Mouse (Mus musculus) midbrain, embryonic 11.5 days (tissue): ENCODE results near the gene Eno3. TPM values are rescaled to one million over a fixed set of nuclear protein-coding genes. Genes with fewer than 3 reads are reported as not detected.

Experiments used
- ATAC-seq: fragments of 200-750 bp; cut with Nextera tagmentation; 2 replicates; pipeline ENCODE4 v1.8.0; 2017; ENCODE audit warnings: moderate TSS enrichment, moderate library complexity; ENCODE audit not compliant: low FRiP score
- DNase-seq: peaks from one replicate; pipeline ENCODE4 v3.0.0; 2015; ENCODE audit warnings: low spot score; ENCODE audit errors: missing footprints
- H3K27ac ChIP-seq: fragments of 300-500 bp; sonication (generic); 2 replicates; pipeline ENCODE4 v1.5.1; 2014; ENCODE audit warnings: low read depth, low read length
- H3K27me3 ChIP-seq: fragments of 300-500 bp; sonication (generic); 2 replicates; pipeline ENCODE4 v1.6.1; 2014; ENCODE audit warnings: mild to moderate bottlenecking, low read length, moderate library complexity, mixed read lengths; ENCODE audit not compliant: control insufficient read depth, insufficient read depth
- H3K36me3 ChIP-seq: fragments of 300-500 bp; sonication (generic); 2 replicates; pipeline ENCODE4 v1.6.1; 2014; ENCODE audit warnings: mild to moderate bottlenecking, low read length, moderate library complexity, mixed read lengths; ENCODE audit not compliant: control insufficient read depth, insufficient read depth
- H3K4me1 ChIP-seq: fragments of 300-500 bp; sonication (generic); 2 replicates; pipeline ENCODE4 v1.6.1; 2014; ENCODE audit warnings: low read length; ENCODE audit not compliant: control insufficient read depth, insufficient read depth
- H3K4me2 ChIP-seq: fragments of 300-500 bp; sonication (generic); 2 replicates; pipeline ENCODE4 v1.6.1; 2014; ENCODE audit warnings: mild to moderate bottlenecking, moderate library complexity
- H3K4me3 ChIP-seq: fragments of 300-500 bp; sonication (generic); 2 replicates; pipeline ENCODE4 v1.5.1; 2014; ENCODE audit warnings: low read depth, low read length
- H3K9ac ChIP-seq: fragments of 300-500 bp; sonication (generic); 2 replicates; pipeline ENCODE4 v1.6.1; 2014; ENCODE audit warnings: low read length
- H3K9me3 ChIP-seq: fragments of 300-500 bp; sonication (generic); 2 replicates; pipeline ENCODE4 v1.6.1; 2016; ENCODE audit warnings: low read length; ENCODE audit not compliant: control insufficient read depth
- WGBS: fragments of 180-500 bp; shearing (Covaris S2); extraction: QIAGEN DNeasy Blood & Tissue Kit; methylation state at CpG from one replicate; pipeline ENCODE4 v1.1.7; 2014; 5-methylcytosine and 5-hydroxymethylcytosine counted together
- polyA plus RNA-seq: library from polyadenylated mRNA; unstranded; fragments of >200 nt; fragmentation: Nextera tagmentation; extraction: Ambion mirVana; gene quantifications from 2 replicates; pipeline ENCODE4 v1.2.1, GENCODE M21; 2014

Eno3 gene
- polyA plus RNA-seq, 1 experiment from 2014 or later = 14.3 TPM

- 0 out of 2 replicates have a peak, but pooled peaks cover 5% of the 10 kb centered on the region for H3K36me3 ChIP-seq
- H3K27me3 ChIP-seq = no peaks in the 10 kb centered on the region
- H3K27ac ChIP-seq = no peak overlapping the region
- H3K4me3 ChIP-seq = no peak overlapping the region
- no peak for ATAC-seq
- H3K4me1 ChIP-seq = peaks cover 21% of the 10 kb centered on the region
- WGBS = 90% methylated on average over 5 of the region's 5 CpGs
- H3K9ac ChIP-seq = no peak overlapping the region
- no peak for DNase-seq
- no peak overlapping the region for H3K4me2 ChIP-seq
- H3K9me3 ChIP-seq = no peaks in the 10 kb centered on the region
Measured at GRCm38 (mm10) chr11:70658521-70658920, 1.5 kb downstream of the Eno3 start.

- 82% methylated on average over 8 of the region's 8 CpGs for WGBS
- Histone ChIP-seq H3K9me3 (no peaks in the 10 kb centered on the region), H3K27me3 (no peaks in the 10 kb centered on the region), H3K27ac (no peak overlapping the region), H3K4me1 (peaks cover 21% of the 10 kb centered on the region), H3K4me2 (no peak overlapping the region), H3K4me3 (no peak overlapping the region), H3K9ac (no peak overlapping the region), H3K36me3 (peaks cover 5% of the 10 kb centered on the region; the same call in 1 of the 2 replicates)
- no peak for ATAC-seq
- DNase-seq = no peak
Measured at GRCm38 (mm10) chr11:70658942-70659341, 1.9 kb downstream of the Eno3 start.

DNA sequence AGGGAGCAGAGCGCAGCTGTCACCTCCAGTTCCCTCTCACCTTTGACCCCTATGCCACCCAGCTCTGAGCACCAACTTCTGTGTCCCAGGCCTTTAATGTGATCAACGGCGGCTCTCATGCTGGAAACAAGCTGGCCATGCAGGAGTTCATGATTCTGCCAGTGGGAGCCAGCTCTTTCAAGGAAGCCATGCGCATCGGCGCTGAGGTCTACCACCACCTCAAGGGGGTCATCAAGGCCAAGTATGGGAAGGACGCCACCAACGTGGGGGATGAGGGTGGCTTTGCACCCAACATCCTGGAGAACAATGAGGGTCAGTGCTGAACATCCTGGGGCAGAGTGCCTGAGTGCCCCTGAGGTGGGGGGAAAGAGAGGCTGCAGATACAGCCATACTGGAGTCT is 3.6 kb downstream of the Eno3 start:
- no peak for DNase-seq
- 86% methylated on average over 8 of the region's 8 CpGs for WGBS
- no peak overlapping the region for H3K9ac ChIP-seq
- peaks cover 14% of the 10 kb centered on the region for H3K36me3 ChIP-seq
- no peak overlapping the region for H3K4me3 ChIP-seq
- no peak for ATAC-seq
- H3K27ac ChIP-seq = no peak overlapping the region
- H3K4me2 ChIP-seq = no peak overlapping the region
- peaks cover 16% of the 10 kb centered on the region for H3K4me1 ChIP-seq
- no peaks in the 10 kb centered on the region for H3K9me3 ChIP-seq
- no peaks in the 10 kb centered on the region for H3K27me3 ChIP-seq

- no peak overlapping the region for H3K4me2 ChIP-seq
- H3K4me3 ChIP-seq = no peak overlapping the region
- H3K27ac ChIP-seq = no peak overlapping the region
- H3K4me1 ChIP-seq = peaks cover 5% of the 10 kb centered on the region; the same call in 1 of the 2 replicates
- H3K9me3 ChIP-seq = no peaks in the 10 kb centered on the region
- no peak for ATAC-seq
- H3K36me3 ChIP-seq = peaks cover 14% of the 10 kb centered on the region
- H3K27me3 ChIP-seq = no peaks in the 10 kb centered on the region
- no peak overlapping the region for H3K9ac ChIP-seq
- no peak for DNase-seq
- 90% methylated on average over 8 of the region's 8 CpGs for WGBS
Measured at GRCm38 (mm10) chr11:70663101-70663500, 6.1 kb downstream of the Eno3 start.

DNA sequence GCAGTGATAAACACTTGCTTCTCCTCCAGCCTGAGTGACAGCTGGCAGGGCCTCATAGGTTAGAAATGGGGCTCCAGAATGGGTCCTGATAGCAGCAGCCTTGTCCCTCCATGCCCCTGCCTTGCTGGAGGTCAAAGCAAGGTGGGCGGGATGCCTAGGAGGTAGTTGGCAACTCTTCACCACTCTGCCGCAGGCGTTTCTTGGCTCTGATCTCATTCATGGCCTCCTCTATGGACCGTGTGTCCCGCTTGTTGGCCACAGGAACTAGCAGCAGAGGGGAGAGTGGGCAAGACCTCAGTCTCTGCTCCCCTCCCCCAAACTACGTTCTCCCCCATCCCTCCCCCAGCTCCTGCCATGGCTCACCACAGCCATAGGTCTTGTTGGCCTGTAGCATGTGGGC is 7.0 kb downstream of the Eno3 start:
- Histone ChIP-seq H3K36me3 (peaks cover 14% of the 10 kb centered on the region), H3K9ac (no peak overlapping the region), H3K9me3 (no peaks in the 10 kb centered on the region), H3K4me3 (no peak overlapping the region), H3K4me2 (no peak overlapping the region), H3K27me3 (no peaks in the 10 kb centered on the region), H3K27ac (no peak overlapping the region), H3K4me1 (peaks cover 7% of the 10 kb centered on the region; the same call in 1 of the 2 replicates)
- ATAC-seq (no peak), DNase-seq (no peak)
- 95% methylated on average over 6 of the region's 6 CpGs for WGBS

DNA sequence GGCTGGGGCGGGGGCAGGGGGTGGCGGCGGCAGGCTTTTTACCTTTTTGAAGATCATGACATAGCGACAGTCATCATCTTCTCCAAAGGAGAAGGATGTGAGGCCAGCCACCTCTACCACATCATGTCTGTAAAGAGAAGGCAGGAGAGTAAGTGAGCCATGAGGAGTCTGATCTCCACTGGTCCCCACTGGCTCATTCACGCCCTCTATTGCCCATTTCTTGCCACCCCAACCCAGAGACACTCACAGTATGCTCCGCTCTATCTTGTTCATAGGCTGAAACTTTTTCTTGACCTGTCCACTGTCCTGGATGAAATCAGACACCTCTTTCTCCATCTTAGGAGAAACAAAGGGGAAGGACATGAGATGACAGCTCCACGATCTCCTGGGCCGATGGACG is 7.7 kb downstream of the Eno3 start:
- no peak overlapping the region for H3K4me2 ChIP-seq
- H3K4me3 ChIP-seq = no peak overlapping the region
- peaks cover 7% of the 10 kb centered on the region; the same call in 1 of the 2 replicates for H3K4me1 ChIP-seq
- H3K27me3 ChIP-seq = no peaks in the 10 kb centered on the region
- peaks cover 14% of the 10 kb centered on the region for H3K36me3 ChIP-seq
- ATAC-seq (no peak), DNase-seq (no peak)
- H3K27ac ChIP-seq = no peak overlapping the region
- H3K9ac ChIP-seq = no peak overlapping the region
- no peaks in the 10 kb centered on the region for H3K9me3 ChIP-seq
- 95% methylated on average over 9 of the region's 9 CpGs for WGBS

- H3K36me3 ChIP-seq = peaks cover 15% of the 10 kb centered on the region
Measured at GRCm38 (mm10) chr11:70666687-70667086, 9.7 kb downstream of the Eno3 start.

GRCm38 (mm10) chr11:70667271-70668150 is 10.5 kb downstream of the Eno3 start:
- H3K4me2 ChIP-seq = peak overlapping the region; percentile 97
- H3K4me1 ChIP-seq = peaks cover 19% of the 10 kb centered on the region
- H3K9me3 ChIP-seq = no peaks in the 10 kb centered on the region
- peak overlapping the region; percentile 58; the same call in 1 of the 2 replicates for H3K4me3 ChIP-seq
- WGBS = 79% methylated on average over 14 of the region's 14 CpGs
- no peak for DNase-seq
- no peak for ATAC-seq
- no peak overlapping the region for H3K27ac ChIP-seq
- H3K27me3 ChIP-seq = no peaks in the 10 kb centered on the region
- H3K9ac ChIP-seq = peak overlapping the region; percentile 53; the same call in 1 of the 2 replicates
- peaks cover 16% of the 10 kb centered on the region for H3K36me3 ChIP-seq

More at GRCm38 (mm10) chr11:70666687-70667086, 9.7 kb downstream of the Eno3 start:
- 96% methylated on average over 8 of the region's 8 CpGs for WGBS
- Histone ChIP-seq H3K27ac (no peak overlapping the region), H3K4me1 (peaks cover 19% of the 10 kb centered on the region), H3K4me3 (no peak overlapping the region), H3K4me2 (no peak overlapping the region), H3K27me3 (no peaks in the 10 kb centered on the region), H3K9me3 (no peaks in the 10 kb centered on the region), H3K9ac (no peak overlapping the region)
- ATAC-seq (no peak), DNase-seq (no peak)

- H3K27me3 ChIP-seq = no peaks in the 10 kb centered on the region
- H3K36me3 ChIP-seq = peaks cover 11% of the 10 kb centered on the region
- ATAC-seq (peak; percentile 47), DNase-seq (peak; percentile 97)
- peaks cover 19% of the 10 kb centered on the region for H3K4me1 ChIP-seq
- 2% methylated on average over 15 of the region's 15 CpGs for WGBS
- H3K27ac ChIP-seq = peak overlapping the region; percentile 55; the same call in 1 of the 2 replicates
- H3K4me3 ChIP-seq = peak overlapping the region; percentile 58
- peak overlapping the region; percentile 53; the same call in 1 of the 2 replicates for H3K9ac ChIP-seq
- no peaks in the 10 kb centered on the region for H3K9me3 ChIP-seq
- H3K4me2 ChIP-seq = peak overlapping the region; percentile 97
Measured at GRCm38 (mm10) chr11:70668335-70668770, 11.4 kb downstream of the Eno3 start.
